Mouse (Mus musculus) limb, embryonic 14.5 days (tissue): ENCODE data around the gene Apba3. TPM values are rescaled to one million over a fixed set of nuclear protein-coding genes. Genes with fewer than 3 reads are reported as not detected.
A peak's percentile ranks its signal among the peaks of the same experiment; 100 is the strongest.

Experiments
- ATAC-seq: fragments of 200-750 bp; cut with Nextera tagmentation; 2 replicates; pipeline ENCODE4 v1.8.0; 2017; ENCODE audit warnings: low read depth, moderate number of reproducible peaks, moderate TSS enrichment; ENCODE audit not compliant: low FRiP score
- DNase-seq: peaks from one replicate; pipeline ENCODE4 v3.0.0-alpha.2; 2015; ENCODE audit warnings: low spot score
- H3K27ac ChIP-seq: fragments of 300-500 bp; sonication (generic); replicated peaks from 2 replicates; pipeline ENCODE4 v1.5.1; 2014; ENCODE audit warnings: low read depth, mild to moderate bottlenecking, low read length, moderate library complexity, mixed read lengths
- H3K27me3 ChIP-seq: fragments of 300-500 bp; sonication (generic); 2 replicates; pipeline ENCODE4 v1.6.1; 2014; ENCODE audit warnings: low read length, mixed read lengths; ENCODE audit not compliant: control insufficient read depth, insufficient read depth
- H3K36me3 ChIP-seq: fragments of 300-500 bp; sonication (generic); 2 replicates; pipeline ENCODE4 v1.6.1; 2014; ENCODE audit warnings: mild to moderate bottlenecking, low read length, moderate library complexity, mixed read lengths; ENCODE audit not compliant: control insufficient read depth, insufficient read depth
- H3K4me1 ChIP-seq: fragments of 300-500 bp; sonication (generic); 2 replicates; pipeline ENCODE4 v1.6.1; 2014; ENCODE audit warnings: antibody characterized with exemption, low read length, mixed read lengths; ENCODE audit not compliant: control insufficient read depth, insufficient read depth
- H3K4me2 ChIP-seq: fragments of 300-500 bp; sonication (generic); replicated peaks from 2 replicates; pipeline ENCODE4 v1.6.1; 2014; ENCODE audit warnings: low read depth, mild to moderate bottlenecking, low read length, moderate library complexity; ENCODE audit not compliant: severe bottlenecking
- H3K4me3 ChIP-seq: fragments of 300-500 bp; sonication (generic); replicated peaks from 2 replicates; pipeline ENCODE4 v1.5.1; 2014; ENCODE audit warnings: low read length
- H3K9ac ChIP-seq: fragments of 300-500 bp; sonication (generic); 2 replicates; pipeline ENCODE4 v1.6.1; 2014; ENCODE audit warnings: mild to moderate bottlenecking, low read depth, low read length, moderate library complexity; ENCODE audit not compliant: severe bottlenecking
- H3K9me3 ChIP-seq: fragments of 300-500 bp; sonication (generic); 2 replicates; pipeline ENCODE4 v1.6.1; 2016; ENCODE audit warnings: low read length; ENCODE audit not compliant: control insufficient read depth
- POLR2A ChIP-seq: fragments of 200-500 bp; IDR thresholded peaks from 2 replicates; pipeline ENCODE4 v1.8.0; 2012; ENCODE audit warnings: inconsistent platforms, mild to moderate bottlenecking, moderate library complexity, borderline replicate concordance; ENCODE audit not compliant: insufficient read depth, insufficient read length; ENCODE audit errors: extremely low read depth
- WGBS: fragments of 180-500 bp; shearing (Covaris S2); extraction: QIAGEN DNeasy Blood & Tissue Kit; methylation state at CpG from one replicate; pipeline ENCODE4 v1.1.7; 2014; 5-methylcytosine and 5-hydroxymethylcytosine counted together
- polyA plus RNA-seq, 2 experiments: library from polyadenylated mRNA; depleted of rRNA in 1 of 2; stranded (reverse) in 1 of 2; unstranded in 1 of 2; fragments of >200 nt; fragmentation: Nextera tagmentation in 1 of 2; extraction: Ambion mirVana in 1 of 2; gene quantifications; 2 replicates each; pipeline versions ENCODE4 v1.2.1 to v1.2.3; 2012 to 2014

Apba3 gene
- polyA plus RNA-seq, 2 experiments: 58.2 to 77.9 TPM

GRCm38 (mm10) chr10:81294442-81294841 lies 27.7 kb downstream of the Apba3 start:
- Histone ChIP-seq H3K27me3 (peaks cover 13% of the 10 kb centered on the region; the same call in 1 of the 2 replicates), H3K4me3 (peak overlapping the region; percentile 81), H3K36me3 (no peaks in the 10 kb centered on the region), H3K9ac (peak overlapping the region; percentile 77), H3K4me1 (peaks cover 14% of the 10 kb centered on the region), H3K4me2 (peak overlapping the region; percentile 96), H3K9me3 (no peaks in the 10 kb centered on the region), H3K27ac (no peak overlapping the region)
- DNase-seq: no peak
- no peak for ATAC-seq
- TF ChIP-seq POLR2A: no peak
- WGBS: 39% methylated on average over 8 of the region's 8 CpGs

- peaks cover 8% of the 10 kb centered on the region; the same call in 1 of the 2 replicates for H3K27me3 ChIP-seq
- no peak overlapping the region for H3K27ac ChIP-seq
- H3K4me3 ChIP-seq: no peak overlapping the region
- 91% methylated on average over 6 of the region's 6 CpGs for WGBS
- no peak for DNase-seq
- H3K4me2 ChIP-seq: no peak overlapping the region
- H3K9me3 ChIP-seq: no peaks in the 10 kb centered on the region
- 0 out of 2 replicates have a peak, but pooled peaks cover 3% of the 10 kb centered on the region for H3K36me3 ChIP-seq
- H3K4me1 ChIP-seq: peaks cover 14% of the 10 kb centered on the region
- H3K9ac ChIP-seq: no peak overlapping the region
- no peak for TF ChIP-seq POLR2A
- no peak for ATAC-seq
Observed at GRCm38 (mm10) chr10:81295185-81295584, 28.4 kb downstream of the Apba3 start.

GRCm38 (mm10) chr10:81297246-81297645 lies 30.5 kb downstream of the Apba3 start:
- Histone ChIP-seq H3K4me2 (no peak overlapping the region), H3K4me1 (peaks cover 14% of the 10 kb centered on the region), H3K4me3 (no peak overlapping the region), H3K9me3 (no peaks in the 10 kb centered on the region), H3K27me3 (0 out of 2 replicates have a peak, but pooled peaks cover 2% of the 10 kb centered on the region), H3K9ac (no peak overlapping the region), H3K27ac (no peak overlapping the region), H3K36me3 (0 out of 2 replicates have a peak, but pooled peaks cover 3% of the 10 kb centered on the region)
- DNase-seq: no peak
- TF ChIP-seq POLR2A: no peak
- 78% methylated on average over 6 of the region's 6 CpGs for WGBS
- ATAC-seq: no peak

- H3K36me3 ChIP-seq: 0 out of 2 replicates have a peak, but pooled peaks cover 3% of the 10 kb centered on the region
- ATAC-seq: no peak
- peaks cover 14% of the 10 kb centered on the region for H3K4me1 ChIP-seq
- H3K27me3 ChIP-seq: no peaks in the 10 kb centered on the region
- TF ChIP-seq POLR2A: no peak
- H3K4me2 ChIP-seq: no peak overlapping the region
- no peak for DNase-seq
- no peak overlapping the region for H3K4me3 ChIP-seq
- no peaks in the 10 kb centered on the region for H3K9me3 ChIP-seq
- WGBS: 45% methylated on average over 10 of the region's 10 CpGs
- H3K9ac ChIP-seq: no peak overlapping the region
- 0 out of 2 replicates have a peak overlapping the region, but pooled peaks have one; percentile 38 for H3K27ac ChIP-seq
Observed at GRCm38 (mm10) chr10:81297845-81298244, 31.1 kb downstream of the Apba3 start.

GRCm38 (mm10) chr10:81298369-81299100 lies 31.8 kb downstream of the Apba3 start:
- ATAC-seq (no peak), DNase-seq (no peak)
- Histone ChIP-seq H3K9me3 (no peaks in the 10 kb centered on the region), H3K4me3 (no peak overlapping the region), H3K36me3 (0 out of 2 replicates have a peak, but pooled peaks cover 3% of the 10 kb centered on the region), H3K27ac (no peak overlapping the region), H3K9ac (no peak overlapping the region), H3K27me3 (no peaks in the 10 kb centered on the region), H3K4me2 (no peak overlapping the region), H3K4me1 (peaks cover 14% of the 10 kb centered on the region)
- TF ChIP-seq POLR2A: no peak
- 94% methylated on average over 17 of the region's 17 CpGs for WGBS
